Mouse (Mus musculus) right cerebral cortex, adult 2 months (tissue): ENCODE measurements around the gene 1700034J05Rik.

ENCODE experiments used
- DNase-seq, 2 experiments: peaks; one replicate each; pipeline ENCODE4 v3.0.0; 2021 to 2022; ENCODE audit warnings: low spot score in 2 of 2

The 1700034J05Rik gene

GRCm38 (mm10) chr6:146963396-146964150, 9.4 kb upstream of the 1700034J05Rik start:
- DNase-seq = no peak

GRCm38 (mm10) chr6:146961832-146962481, 7.7 kb upstream of the 1700034J05Rik start:
- DNase-seq = peak in 1 of 2 experiments; percentile 40

GRCm38 (mm10) chr6:146960956-146961355, 6.7 kb upstream of the 1700034J05Rik start:
- no peak for DNase-seq

- peak; percentile 31 to 58 for DNase-seq
These were observed 5.9 kb upstream of the 1700034J05Rik start for GRCm38 (mm10) chr6:146959908-146960680.

- DNase-seq = no peak
These were observed 4.5 kb upstream of the 1700034J05Rik start for GRCm38 (mm10) chr6:146958694-146959093.

- DNase-seq = no peak
These were observed 2.7 kb upstream of the 1700034J05Rik start for GRCm38 (mm10) chr6:146956961-146957360.

- peak; percentile 57 to 65 for DNase-seq
These were observed 1.7 kb upstream of the 1700034J05Rik start for GRCm38 (mm10) chr6:146955896-146956295.

- no peak for DNase-seq
These were observed 1.3 kb upstream of the 1700034J05Rik start for GRCm38 (mm10) chr6:146955475-146955874.

- no peak for DNase-seq
These were observed 3.8 kb downstream of the 1700034J05Rik start for GRCm38 (mm10) chr6:146950454-146950832.

- no peak for DNase-seq
These were observed 4.4 kb downstream of the 1700034J05Rik start for GRCm38 (mm10) chr6:146949682-146950453.

GRCm38 (mm10) chr6:146947186-146947585, 7.0 kb downstream of the 1700034J05Rik start:
- no peak for DNase-seq

- DNase-seq = no peak
These were observed 7.7 kb downstream of the 1700034J05Rik start for GRCm38 (mm10) chr6:146946327-146947029.

GRCm38 (mm10) chr6:146944830-146945229, 9.4 kb downstream of the 1700034J05Rik start:
- DNase-seq = no peak

GRCm38 (mm10) chr6:146944009-146944408, 10.2 kb downstream of the 1700034J05Rik start:
- DNase-seq = no peak

GRCm38 (mm10) chr6:146941505-146942275, 12.5 kb downstream of the 1700034J05Rik start:
- DNase-seq = no peak

- DNase-seq = no peak
These were observed 15.2 kb downstream of the 1700034J05Rik start for GRCm38 (mm10) chr6:146939026-146939425.

GRCm38 (mm10) chr6:146935957-146936356, 18.3 kb downstream of the 1700034J05Rik start:
- DNase-seq = no peak

GRCm38 (mm10) chr6:146933123-146933522, 21.1 kb downstream of the 1700034J05Rik start:
- no peak for DNase-seq

GRCm38 (mm10) chr6:146929031-146929430, 25.2 kb downstream of the 1700034J05Rik start:
- DNase-seq = no peak

- DNase-seq = no peak
These were observed 26.1 kb downstream of the 1700034J05Rik start for GRCm38 (mm10) chr6:146928108-146928507.
